Mouse (Mus musculus): Measurements from ENCODE around the gene Xirp2.

The Xirp2 gene

GRCm38 (mm10) chr2:67564851-67565479 lies 119.2 kb downstream of the Xirp2 start:
- DNase-seq (ENCODE audit: low spot score in 2 of 2), result peak in 1 of 2 experiments; percentile 23

- DNase-seq (ENCODE audit: low spot score in 2 of 2), result peak; percentile 56 to 71
Measured at GRCm38 (mm10) chr2:67565480-67566331, 119.9 kb downstream of the Xirp2 start, which contains the start of gene B3galt1. TSS of gene B3galt1 (plus strand) at chr2:67565871.

GRCm38 (mm10) chr2:67566566-67566965 lies 120.8 kb downstream of the Xirp2 start:
- DNase-seq (ENCODE audit: low spot score in 2 of 2), result no peak

GRCm38 (mm10) chr2:67567141-67567680 lies 121.4 kb downstream of the Xirp2 start:
- no peak for DNase-seq (ENCODE audit: low spot score in 2 of 2)

Data from urinary bladder, adult 18-20 months (tissue).